Mouse (Mus musculus): ENCODE data around the gene Lrrc38. TPM values are rescaled to one million over a fixed set of nuclear protein-coding genes. Genes with fewer than 3 reads are reported as not detected.

Gene Lrrc38
- polyA plus RNA-seq, 1 experiment from 2014 or later: not detected

DNA sequence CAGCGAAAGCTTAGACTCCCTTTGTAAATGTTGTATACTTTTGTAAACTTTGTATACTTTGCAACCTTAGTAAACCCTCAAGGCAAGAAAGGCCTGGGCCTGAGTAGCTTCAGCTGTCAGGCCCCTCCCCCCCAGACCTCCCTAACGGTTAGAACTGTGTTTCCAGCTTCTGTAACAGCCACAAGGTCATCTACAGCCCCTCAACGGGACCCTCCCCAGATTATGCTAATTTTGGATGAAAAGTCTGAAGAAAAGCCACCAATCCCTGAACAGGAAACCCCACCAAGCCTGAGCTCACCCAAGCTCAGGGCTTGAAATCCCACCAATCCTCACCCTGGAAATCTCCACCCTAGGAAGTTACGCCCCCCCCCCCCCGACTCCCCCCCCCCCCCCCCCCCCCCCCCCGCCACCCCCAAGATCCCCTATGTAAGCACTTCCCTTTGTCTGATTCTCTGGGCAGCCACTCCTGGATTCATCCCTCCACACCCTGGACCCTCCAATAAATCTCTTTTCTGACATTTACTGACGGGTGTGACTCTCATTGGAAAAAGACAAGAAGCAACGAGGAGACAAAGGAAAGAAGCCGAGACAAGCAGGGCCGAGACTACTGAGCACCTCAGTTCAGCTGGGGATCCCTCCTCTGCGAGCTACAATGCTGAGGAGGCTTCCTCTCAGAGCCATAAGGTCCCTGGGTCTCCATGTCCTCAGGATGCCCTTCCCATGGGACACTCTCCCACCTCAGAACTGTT lies 25.2 kb upstream of the Lrrc38 start:
- ATAC-seq (no peak), DNase-seq (ENCODE audit: low spot score) (peak; percentile 6)
- H3K36me3 ChIP-seq (ENCODE audit: control insufficient read depth, insufficient read depth, low read length): no peaks in the 10 kb centered on the region
- H3K9ac ChIP-seq (ENCODE audit: low read length): no peak overlapping the region
- H3K4me3 ChIP-seq (ENCODE audit: low read depth, low read length): no peak overlapping the region
- 22% methylated on average over 8 of the region's 11 CpGs for WGBS
- H3K4me1 ChIP-seq (ENCODE audit: control insufficient read depth, insufficient read depth, low read length): no peaks in the 10 kb centered on the region
- no peaks in the 10 kb centered on the region for H3K27me3 ChIP-seq (replicated peaks; ENCODE audit: control insufficient read depth, insufficient read depth, low read length)
- no peak overlapping the region for H3K27ac ChIP-seq (ENCODE audit: low read depth, low read length)
- peak overlapping the region; percentile 52 for H3K4me2 ChIP-seq (ENCODE audit: low read length)
- H3K9me3 ChIP-seq (replicated peaks; ENCODE audit: control insufficient read depth, low read length): no peaks in the 10 kb centered on the region

DNA sequence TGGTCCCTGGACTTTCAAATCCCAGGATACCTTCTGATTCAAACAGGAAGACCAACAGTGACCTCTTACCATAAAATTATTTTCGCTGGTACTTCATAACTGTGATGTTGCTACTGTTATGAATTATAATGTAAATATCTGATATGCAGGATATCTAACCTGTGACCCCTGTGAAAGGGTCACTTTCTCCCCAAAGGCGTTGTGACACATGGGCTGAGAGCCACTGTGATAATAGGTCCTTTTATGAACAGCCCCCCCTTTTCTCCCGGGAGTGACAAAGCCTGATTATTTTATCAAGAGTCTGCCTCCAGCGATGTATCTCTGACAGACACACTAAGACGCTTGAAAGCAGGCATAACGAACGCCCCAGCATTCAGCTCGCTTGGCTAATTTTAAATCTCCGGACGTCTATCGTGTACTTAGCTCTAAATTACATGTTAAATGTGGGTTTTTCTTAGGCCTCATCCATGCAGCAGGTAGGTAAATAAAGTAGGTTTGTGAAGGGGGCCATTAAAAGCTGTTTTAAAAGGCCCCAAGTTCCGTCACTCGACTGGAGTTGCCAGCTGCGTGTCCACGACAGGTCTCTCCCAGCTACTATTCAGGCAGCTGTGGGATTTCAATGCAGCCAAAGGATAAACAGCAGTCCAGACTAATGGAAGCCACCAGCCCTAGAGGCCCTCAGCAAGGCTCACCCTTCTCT lies 24.5 kb upstream of the Lrrc38 start:
- Histone ChIP-seq H3K27me3 (replicated peaks; ENCODE audit: control insufficient read depth, insufficient read depth, low read length) (no peaks in the 10 kb centered on the region), H3K4me1 (ENCODE audit: control insufficient read depth, insufficient read depth, low read length) (no peaks in the 10 kb centered on the region), H3K36me3 (ENCODE audit: control insufficient read depth, insufficient read depth, low read length) (no peaks in the 10 kb centered on the region), H3K9me3 (replicated peaks; ENCODE audit: control insufficient read depth, low read length) (no peaks in the 10 kb centered on the region), H3K9ac (ENCODE audit: low read length) (peak overlapping the region; percentile 29; the same call in 1 of the 2 replicates), H3K4me3 (ENCODE audit: low read depth, low read length) (peak overlapping the region; percentile 17), H3K4me2 (ENCODE audit: low read length) (peak overlapping the region; percentile 52), H3K27ac (ENCODE audit: low read depth, low read length) (no peak overlapping the region)
- peak; percentile 68 for ATAC-seq
- 14% methylated on average over 15 of the region's 15 CpGs for WGBS
- peak; percentile 51 for DNase-seq (ENCODE audit: low spot score)

DNA sequence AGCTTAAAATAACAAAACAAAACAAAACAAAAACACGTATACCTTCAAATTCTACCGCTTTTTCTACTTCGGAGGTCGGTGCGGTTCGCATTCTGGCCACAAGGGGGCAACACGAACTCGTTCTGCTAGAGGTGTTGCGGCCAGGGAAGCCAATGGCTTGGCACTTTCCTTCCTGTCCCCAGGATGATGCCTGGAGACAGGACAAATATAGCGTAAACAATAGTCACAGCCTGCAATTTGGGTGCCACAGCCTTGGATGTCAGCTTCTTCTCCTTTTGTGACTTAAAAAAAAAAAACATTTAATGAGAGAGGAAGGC lies 24.0 kb upstream of the Lrrc38 start:
- no peaks in the 10 kb centered on the region for H3K9me3 ChIP-seq (replicated peaks; ENCODE audit: control insufficient read depth, low read length)
- H3K36me3 ChIP-seq (ENCODE audit: control insufficient read depth, insufficient read depth, low read length): no peaks in the 10 kb centered on the region
- H3K4me2 ChIP-seq (ENCODE audit: low read length): peak overlapping the region; percentile 52
- H3K27ac ChIP-seq (ENCODE audit: low read depth, low read length): no peak overlapping the region
- H3K4me3 ChIP-seq (ENCODE audit: low read depth, low read length): peak overlapping the region; percentile 17
- peak; percentile 63 for ATAC-seq
- DNase-seq (ENCODE audit: low spot score): peak; percentile 85
- no peaks in the 10 kb centered on the region for H3K4me1 ChIP-seq (ENCODE audit: control insufficient read depth, insufficient read depth, low read length)
- H3K27me3 ChIP-seq (replicated peaks; ENCODE audit: control insufficient read depth, insufficient read depth, low read length): no peaks in the 10 kb centered on the region
- H3K9ac ChIP-seq (ENCODE audit: low read length): peak overlapping the region; percentile 29; the same call in 1 of the 2 replicates
- 2% methylated on average over 10 of the region's 10 CpGs for WGBS

DNA sequence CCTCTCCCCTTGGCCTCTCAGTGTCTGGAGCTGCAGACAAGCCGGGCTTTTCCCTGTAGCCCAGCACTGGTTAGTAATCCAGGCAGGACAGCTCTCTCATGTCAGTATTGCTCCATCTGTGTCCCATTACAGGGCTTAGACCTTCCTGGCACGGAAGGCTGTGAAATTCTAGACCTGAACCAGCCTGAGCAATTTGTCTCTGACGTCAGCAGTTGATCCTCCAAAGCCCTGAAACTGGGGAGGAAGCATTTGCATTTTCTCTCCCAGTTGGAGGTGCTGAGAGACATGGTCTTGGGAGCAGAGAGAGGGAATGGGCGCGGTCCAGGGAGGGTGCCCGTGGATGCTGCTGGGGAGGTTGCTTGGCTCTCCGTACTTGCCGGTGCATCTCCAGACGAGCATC lies 19.0 kb upstream of the Lrrc38 start:
- H3K4me3 ChIP-seq (ENCODE audit: low read depth, low read length): no peak overlapping the region
- 48% methylated on average over 9 of the region's 9 CpGs for WGBS
- H3K4me1 ChIP-seq (ENCODE audit: control insufficient read depth, insufficient read depth, low read length): no peaks in the 10 kb centered on the region
- H3K36me3 ChIP-seq (ENCODE audit: control insufficient read depth, insufficient read depth, low read length): no peaks in the 10 kb centered on the region
- H3K27ac ChIP-seq (ENCODE audit: low read depth, low read length): no peak overlapping the region
- peak; percentile 16 for DNase-seq (ENCODE audit: low spot score)
- no peak overlapping the region for H3K4me2 ChIP-seq (ENCODE audit: low read length)
- no peaks in the 10 kb centered on the region for H3K27me3 ChIP-seq (replicated peaks; ENCODE audit: control insufficient read depth, insufficient read depth, low read length)
- H3K9ac ChIP-seq (ENCODE audit: low read length): no peak overlapping the region
- H3K9me3 ChIP-seq (replicated peaks; ENCODE audit: control insufficient read depth, low read length): no peaks in the 10 kb centered on the region
- no peak for ATAC-seq

DNA sequence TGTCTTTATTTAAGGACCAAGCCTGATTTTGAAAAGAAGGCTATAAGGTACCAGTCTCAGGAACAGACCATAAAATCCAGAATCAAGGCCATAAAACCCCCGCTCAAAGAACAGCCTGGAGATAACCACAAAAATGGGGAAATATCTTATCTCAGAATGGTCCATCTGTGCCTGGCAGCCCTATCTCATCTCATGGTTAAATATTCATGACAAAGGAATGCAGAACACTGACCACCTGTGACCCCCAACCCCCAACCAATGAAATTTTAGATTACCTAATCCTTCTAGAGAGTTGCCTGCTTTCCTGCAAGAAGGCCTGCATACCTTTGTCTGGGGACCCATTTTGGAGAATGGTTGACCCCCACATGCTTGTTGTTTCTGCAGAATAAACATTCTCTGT lies 17.8 kb upstream of the Lrrc38 start:
- H3K9me3 ChIP-seq (replicated peaks; ENCODE audit: control insufficient read depth, low read length): no peaks in the 10 kb centered on the region
- no peak overlapping the region for H3K4me2 ChIP-seq (ENCODE audit: low read length)
- no peaks in the 10 kb centered on the region for H3K27me3 ChIP-seq (replicated peaks; ENCODE audit: control insufficient read depth, insufficient read depth, low read length)
- ATAC-seq (no peak), DNase-seq (ENCODE audit: low spot score) (no peak)
- H3K4me1 ChIP-seq (ENCODE audit: control insufficient read depth, insufficient read depth, low read length): no peaks in the 10 kb centered on the region
- H3K27ac ChIP-seq (ENCODE audit: low read depth, low read length): no peak overlapping the region
- no peaks in the 10 kb centered on the region for H3K36me3 ChIP-seq (ENCODE audit: control insufficient read depth, insufficient read depth, low read length)
- 93% methylated on average over 1 of the region's 1 CpGs for WGBS
- H3K4me3 ChIP-seq (ENCODE audit: low read depth, low read length): no peak overlapping the region
- H3K9ac ChIP-seq (ENCODE audit: low read length): no peak overlapping the region

DNA sequence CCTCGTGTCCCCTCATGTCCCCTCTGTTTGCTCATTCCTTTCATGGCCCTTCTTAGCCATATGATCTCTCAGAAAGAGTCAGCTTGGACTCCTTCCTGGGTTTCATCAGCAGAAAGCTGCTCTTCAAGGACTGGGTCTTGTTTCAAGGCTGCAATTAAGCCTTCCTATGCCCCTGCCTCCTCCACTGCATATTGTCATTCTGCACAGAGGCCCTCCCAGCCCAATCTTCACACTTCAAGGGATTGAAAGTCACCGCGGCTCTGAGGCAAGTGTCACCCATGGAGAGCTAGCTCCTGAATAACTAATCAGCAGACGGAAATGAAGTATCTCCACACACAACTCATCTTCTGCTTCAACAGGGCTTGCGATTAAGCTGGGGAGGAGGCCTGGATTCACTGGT lies 15.4 kb upstream of the Lrrc38 start:
- Histone ChIP-seq H3K4me1 (ENCODE audit: control insufficient read depth, insufficient read depth, low read length) (no peaks in the 10 kb centered on the region), H3K4me3 (ENCODE audit: low read depth, low read length) (no peak overlapping the region), H3K9ac (ENCODE audit: low read length) (no peak overlapping the region), H3K27ac (ENCODE audit: low read depth, low read length) (no peak overlapping the region), H3K9me3 (replicated peaks; ENCODE audit: control insufficient read depth, low read length) (no peaks in the 10 kb centered on the region), H3K4me2 (ENCODE audit: low read length) (no peak overlapping the region), H3K36me3 (ENCODE audit: control insufficient read depth, insufficient read depth, low read length) (no peaks in the 10 kb centered on the region), H3K27me3 (replicated peaks; ENCODE audit: control insufficient read depth, insufficient read depth, low read length) (no peaks in the 10 kb centered on the region)
- 60% methylated on average over 5 of the region's 5 CpGs for WGBS
- DNase-seq (ENCODE audit: low spot score) (no peak), ATAC-seq (no peak)

DNA sequence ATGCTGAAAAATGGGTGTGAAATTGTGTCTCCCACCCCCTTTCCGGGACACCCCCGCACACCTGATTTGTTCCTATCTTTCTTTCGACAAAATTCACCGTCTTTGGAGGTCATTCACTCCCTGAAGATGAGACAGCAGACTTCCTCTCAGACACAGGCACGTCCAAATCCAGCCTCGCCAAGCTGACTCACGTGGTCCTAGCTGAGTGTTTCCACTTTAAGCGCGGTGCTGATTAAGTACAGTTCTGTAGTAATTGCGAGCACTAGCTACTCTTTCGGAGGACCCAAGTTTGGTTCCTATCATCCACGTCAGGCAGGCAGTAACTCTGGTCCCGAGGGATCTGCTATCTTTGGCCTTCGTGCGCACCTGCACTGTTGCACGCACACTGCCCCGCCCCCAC lies 14.6 kb upstream of the Lrrc38 start:
- Histone ChIP-seq H3K9me3 (replicated peaks; ENCODE audit: control insufficient read depth, low read length) (no peaks in the 10 kb centered on the region), H3K4me3 (ENCODE audit: low read depth, low read length) (no peak overlapping the region), H3K27me3 (replicated peaks; ENCODE audit: control insufficient read depth, insufficient read depth, low read length) (no peaks in the 10 kb centered on the region), H3K36me3 (ENCODE audit: control insufficient read depth, insufficient read depth, low read length) (no peaks in the 10 kb centered on the region), H3K4me1 (ENCODE audit: control insufficient read depth, insufficient read depth, low read length) (no peaks in the 10 kb centered on the region), H3K9ac (ENCODE audit: low read length) (no peak overlapping the region), H3K4me2 (ENCODE audit: low read length) (no peak overlapping the region), H3K27ac (ENCODE audit: low read depth, low read length) (no peak overlapping the region)
- DNase-seq (ENCODE audit: low spot score): no peak
- WGBS: 93% methylated on average over 17 of the region's 17 CpGs
- no peak for ATAC-seq

DNA sequence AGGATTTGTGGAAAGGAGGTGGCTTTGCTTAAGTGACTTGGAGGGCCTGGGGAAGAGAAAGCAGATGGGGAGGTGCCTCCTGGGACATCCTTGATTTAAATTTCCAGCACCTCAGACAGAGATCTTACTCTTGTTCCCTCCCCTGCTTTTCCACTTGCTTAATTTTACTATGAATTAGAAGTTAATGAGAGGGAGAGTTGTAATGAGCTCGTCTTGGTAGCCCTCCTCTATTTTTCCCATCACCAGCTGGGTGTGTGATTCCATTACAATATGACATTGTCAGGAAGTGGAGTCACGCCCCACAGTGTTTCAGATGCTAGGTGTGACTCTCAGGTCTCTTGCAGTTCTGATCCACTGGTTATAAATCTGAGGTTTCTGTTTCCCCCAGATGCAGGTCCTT lies 13.5 kb upstream of the Lrrc38 start:
- no peaks in the 10 kb centered on the region for H3K36me3 ChIP-seq (ENCODE audit: control insufficient read depth, insufficient read depth, low read length)
- DNase-seq (ENCODE audit: low spot score) (no peak), ATAC-seq (no peak)
- 39% methylated on average over 2 of the region's 2 CpGs for WGBS
- H3K4me1 ChIP-seq (ENCODE audit: control insufficient read depth, insufficient read depth, low read length): no peaks in the 10 kb centered on the region
- no peak overlapping the region for H3K4me3 ChIP-seq (ENCODE audit: low read depth, low read length)
- H3K9ac ChIP-seq (ENCODE audit: low read length): no peak overlapping the region
- H3K9me3 ChIP-seq (replicated peaks; ENCODE audit: control insufficient read depth, low read length): no peaks in the 10 kb centered on the region
- no peaks in the 10 kb centered on the region for H3K27me3 ChIP-seq (replicated peaks; ENCODE audit: control insufficient read depth, insufficient read depth, low read length)
- H3K4me2 ChIP-seq (ENCODE audit: low read length): no peak overlapping the region
- H3K27ac ChIP-seq (ENCODE audit: low read depth, low read length): no peak overlapping the region

DNA sequence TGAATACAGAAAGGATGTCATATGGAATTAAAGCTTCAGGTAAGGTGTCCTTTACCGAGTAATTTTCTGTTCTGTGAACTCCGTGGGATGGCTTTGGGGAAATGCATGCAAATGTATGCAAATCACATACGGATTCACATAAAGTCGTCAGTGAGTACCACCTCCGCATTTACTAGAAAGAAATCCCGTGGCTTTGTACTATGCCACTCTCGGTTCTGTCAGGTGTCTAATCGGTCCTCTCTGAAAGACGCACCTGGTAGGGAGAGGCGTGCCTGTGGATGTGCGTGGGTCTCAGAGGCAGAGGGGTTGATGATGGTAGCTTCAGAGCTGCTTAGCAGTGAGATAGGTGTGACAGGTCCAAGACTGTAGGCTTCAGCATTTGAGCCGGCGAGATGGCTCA lies 9.7 kb upstream of the Lrrc38 start:
- H3K27ac ChIP-seq (ENCODE audit: low read depth, low read length): no peak overlapping the region
- ATAC-seq (no peak), DNase-seq (ENCODE audit: low spot score) (no peak)
- H3K4me2 ChIP-seq (ENCODE audit: low read length): no peak overlapping the region
- no peaks in the 10 kb centered on the region for H3K36me3 ChIP-seq (ENCODE audit: control insufficient read depth, insufficient read depth, low read length)
- WGBS: 79% methylated on average over 13 of the region's 13 CpGs
- H3K9ac ChIP-seq (ENCODE audit: low read length): no peak overlapping the region
- H3K4me3 ChIP-seq (ENCODE audit: low read depth, low read length): no peak overlapping the region
- H3K27me3 ChIP-seq (replicated peaks; ENCODE audit: control insufficient read depth, insufficient read depth, low read length): no peaks in the 10 kb centered on the region
- H3K4me1 ChIP-seq (ENCODE audit: control insufficient read depth, insufficient read depth, low read length): no peaks in the 10 kb centered on the region
- H3K9me3 ChIP-seq (replicated peaks; ENCODE audit: control insufficient read depth, low read length): no peaks in the 10 kb centered on the region
